Mouse (Mus musculus): ENCODE measurements at regions not wholly inside any gene's neighbourhood (a gene's known extent, or its start where the extent isn't known, plus 50 kb on each side); places are given as distances from the start of the nearest gene placed in this dataset.

DNA sequence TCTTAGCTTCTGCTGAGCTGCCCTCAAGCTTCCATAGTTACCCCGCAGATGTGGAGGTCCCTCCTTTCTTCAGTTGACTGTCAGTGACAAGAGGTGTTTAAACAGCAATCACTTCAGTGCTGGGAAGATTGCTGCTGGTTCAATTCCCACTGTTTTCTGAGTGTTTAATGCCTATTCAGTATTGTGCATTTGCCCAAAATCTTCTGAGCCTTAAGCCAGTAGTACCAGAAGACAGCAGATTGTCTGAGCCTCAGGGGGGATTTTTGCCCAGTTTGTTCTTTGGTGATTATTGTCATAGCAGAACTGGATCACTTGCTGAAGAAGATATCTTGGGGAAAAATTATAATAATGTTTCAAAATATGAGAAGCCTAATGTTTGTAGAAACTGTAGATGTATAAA is 135.3 kb upstream of the Zfand5 start:
- DNase-seq (ENCODE audit: low spot score) = no peak
- 81% methylated on average over 1 of the region's 1 CpGs for WGBS
- H3K4me3 ChIP-seq (replicated peaks; ENCODE audit: low read length) = no peak overlapping the region

DNA sequence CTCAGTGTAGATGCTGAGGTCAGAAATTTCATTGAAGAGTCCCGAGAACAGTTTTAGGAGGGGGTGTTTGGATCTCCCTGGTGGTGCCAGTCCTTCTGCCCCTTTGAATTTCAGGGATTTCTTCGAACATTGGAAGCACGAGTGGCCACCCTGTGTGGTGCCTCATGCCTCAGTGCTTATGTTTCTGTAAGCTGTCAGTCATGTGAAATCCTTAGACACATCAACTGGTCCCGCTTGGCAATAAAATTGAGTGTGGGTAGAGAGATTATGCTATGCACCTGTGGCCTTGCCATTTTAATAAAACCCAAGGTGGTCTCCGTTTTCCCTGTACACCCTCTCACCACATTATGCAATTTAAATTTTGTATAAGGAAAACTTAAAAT is 136.1 kb upstream of the Zfand5 start:
- H3K27me3 ChIP-seq (ENCODE audit: control insufficient read depth, insufficient read depth, low read length) = no peaks in the 10 kb centered on the region
- H3K4me1 ChIP-seq (replicated peaks; ENCODE audit: control insufficient read depth, insufficient read depth, low read length) = peaks cover 11% of the 10 kb centered on the region
- H3K9ac ChIP-seq = no peak overlapping the region
- no peak for DNase-seq (ENCODE audit: low spot score)
- no peaks in the 10 kb centered on the region for H3K9me3 ChIP-seq (ENCODE audit: control insufficient read depth, low read length)
- 28% methylated on average over 5 of the region's 5 CpGs for WGBS
- H3K36me3 ChIP-seq (replicated peaks; ENCODE audit: control insufficient read depth, insufficient read depth) = no peaks in the 10 kb centered on the region
- peak; percentile 46; the same call in 1 of the 2 replicates for ATAC-seq (ENCODE audit: low FRiP score)
- H3K4me2 ChIP-seq (replicated peaks) = no peak overlapping the region
- no peak overlapping the region for H3K27ac ChIP-seq
- H3K4me3 ChIP-seq (replicated peaks; ENCODE audit: low read length) = no peak overlapping the region

More for the DNA sequence above, 135.3 kb upstream of the Zfand5 start:
- no peaks in the 10 kb centered on the region for H3K9me3 ChIP-seq (ENCODE audit: control insufficient read depth, low read length)
- H3K36me3 ChIP-seq (replicated peaks; ENCODE audit: control insufficient read depth, insufficient read depth) = no peaks in the 10 kb centered on the region
- H3K4me2 ChIP-seq (replicated peaks) = no peak overlapping the region
- ATAC-seq (ENCODE audit: low FRiP score) = no peak
- no peak overlapping the region for H3K27ac ChIP-seq
- no peaks in the 10 kb centered on the region for H3K27me3 ChIP-seq (ENCODE audit: control insufficient read depth, insufficient read depth, low read length)
- peaks cover 11% of the 10 kb centered on the region for H3K4me1 ChIP-seq (replicated peaks; ENCODE audit: control insufficient read depth, insufficient read depth, low read length)
- no peak overlapping the region for H3K9ac ChIP-seq

GRCm38 (mm10) chr19:21135297-21135997 is 136.6 kb upstream of the Zfand5 start:
- Histone ChIP-seq H3K27ac (no peak overlapping the region), H3K36me3 (replicated peaks; ENCODE audit: control insufficient read depth, insufficient read depth) (no peaks in the 10 kb centered on the region), H3K27me3 (ENCODE audit: control insufficient read depth, insufficient read depth, low read length) (no peaks in the 10 kb centered on the region), H3K4me3 (replicated peaks; ENCODE audit: low read length) (no peak overlapping the region), H3K9me3 (ENCODE audit: control insufficient read depth, low read length) (no peaks in the 10 kb centered on the region), H3K4me1 (replicated peaks; ENCODE audit: control insufficient read depth, insufficient read depth, low read length) (peaks cover 11% of the 10 kb centered on the region), H3K4me2 (replicated peaks) (no peak overlapping the region), H3K9ac (no peak overlapping the region)
- DNase-seq (ENCODE audit: low spot score) = peak; percentile 29
- 23% methylated on average over 6 of the region's 6 CpGs for WGBS
- peak; percentile 81; the same call in 1 of the 2 replicates for ATAC-seq (ENCODE audit: low FRiP score)

GRCm38 (mm10) chr19:21129653-21130052 is 142.4 kb upstream of the Zfand5 start:
- Histone ChIP-seq H3K4me3 (replicated peaks; ENCODE audit: low read length) (no peak overlapping the region), H3K9me3 (ENCODE audit: control insufficient read depth, low read length) (no peaks in the 10 kb centered on the region), H3K27me3 (ENCODE audit: control insufficient read depth, insufficient read depth, low read length) (no peaks in the 10 kb centered on the region), H3K9ac (no peak overlapping the region), H3K4me2 (replicated peaks) (no peak overlapping the region), H3K27ac (no peak overlapping the region), H3K4me1 (replicated peaks; ENCODE audit: control insufficient read depth, insufficient read depth, low read length) (no peaks in the 10 kb centered on the region), H3K36me3 (replicated peaks; ENCODE audit: control insufficient read depth, insufficient read depth) (no peaks in the 10 kb centered on the region)
- ATAC-seq (ENCODE audit: low FRiP score) (no peak), DNase-seq (ENCODE audit: low spot score) (no peak)
- 80% methylated on average over 5 of the region's 5 CpGs for WGBS

DNA sequence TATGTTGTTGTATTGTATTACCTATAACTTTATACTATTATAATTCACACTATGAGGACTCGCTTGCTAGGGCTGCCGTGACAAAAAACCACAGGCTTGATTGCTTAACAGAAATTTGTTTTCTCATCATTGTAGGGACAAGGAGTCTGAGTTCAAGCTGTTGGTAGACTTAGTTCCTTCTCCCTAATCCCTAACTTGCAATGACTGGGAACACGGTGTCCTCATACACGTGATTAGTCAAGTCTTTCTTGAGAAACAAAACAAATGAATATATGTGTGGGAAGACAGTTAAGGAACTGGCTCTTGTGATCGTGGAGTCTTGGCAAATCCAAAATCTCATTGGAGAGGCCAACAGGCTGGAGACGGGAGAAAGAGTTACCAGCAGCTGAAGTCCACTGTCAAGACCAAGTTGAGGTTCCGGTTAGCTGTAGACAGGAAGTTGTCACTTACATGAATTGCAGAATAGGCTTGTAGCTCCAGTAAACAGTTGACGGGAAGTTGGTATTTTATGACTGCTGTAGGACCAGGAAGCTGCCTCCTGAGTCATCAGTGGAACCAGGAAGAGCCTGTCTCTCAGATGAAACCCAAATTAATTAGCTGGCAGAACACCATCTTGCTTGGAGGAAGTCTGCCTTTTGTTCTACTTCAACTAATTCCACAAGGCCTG is 144.9 kb upstream of the Zfand5 start:
- Histone ChIP-seq H3K9ac (no peak overlapping the region), H3K4me1 (replicated peaks; ENCODE audit: control insufficient read depth, insufficient read depth, low read length) (no peaks in the 10 kb centered on the region), H3K27ac (no peak overlapping the region), H3K9me3 (ENCODE audit: control insufficient read depth, low read length) (no peaks in the 10 kb centered on the region), H3K4me2 (replicated peaks) (no peak overlapping the region), H3K27me3 (ENCODE audit: control insufficient read depth, insufficient read depth, low read length) (no peaks in the 10 kb centered on the region), H3K4me3 (replicated peaks; ENCODE audit: low read length) (no peak overlapping the region), H3K36me3 (replicated peaks; ENCODE audit: control insufficient read depth, insufficient read depth) (no peaks in the 10 kb centered on the region)
- ATAC-seq (ENCODE audit: low FRiP score) (no peak), DNase-seq (ENCODE audit: low spot score) (no peak)
- 91% methylated on average over 8 of the region's 8 CpGs for WGBS

- Histone ChIP-seq H3K4me1 (replicated peaks; ENCODE audit: control insufficient read depth, insufficient read depth, low read length) (no peaks in the 10 kb centered on the region), H3K4me2 (replicated peaks) (no peak overlapping the region), H3K4me3 (replicated peaks; ENCODE audit: low read length) (no peak overlapping the region), H3K36me3 (replicated peaks; ENCODE audit: control insufficient read depth, insufficient read depth) (no peaks in the 10 kb centered on the region), H3K9me3 (ENCODE audit: control insufficient read depth, low read length) (no peaks in the 10 kb centered on the region), H3K9ac (no peak overlapping the region), H3K27ac (no peak overlapping the region), H3K27me3 (ENCODE audit: control insufficient read depth, insufficient read depth, low read length) (no peaks in the 10 kb centered on the region)
- WGBS = 89% methylated on average over 2 of the region's 2 CpGs
- ATAC-seq (ENCODE audit: low FRiP score) = no peak
- no peak for DNase-seq (ENCODE audit: low spot score)
Measured at GRCm38 (mm10) chr19:21126670-21127069, 145.4 kb upstream of the Zfand5 start.

- Histone ChIP-seq H3K4me1 (replicated peaks; ENCODE audit: control insufficient read depth, insufficient read depth, low read length) (no peaks in the 10 kb centered on the region), H3K36me3 (replicated peaks; ENCODE audit: control insufficient read depth, insufficient read depth) (no peaks in the 10 kb centered on the region), H3K9ac (no peak overlapping the region), H3K27ac (no peak overlapping the region), H3K4me2 (replicated peaks) (no peak overlapping the region), H3K4me3 (replicated peaks; ENCODE audit: low read length) (no peak overlapping the region), H3K9me3 (ENCODE audit: control insufficient read depth, low read length) (no peaks in the 10 kb centered on the region), H3K27me3 (ENCODE audit: control insufficient read depth, insufficient read depth, low read length) (no peaks in the 10 kb centered on the region)
- ATAC-seq (ENCODE audit: low FRiP score) (no peak), DNase-seq (ENCODE audit: low spot score) (no peak)
- 87% methylated on average over 6 of the region's 6 CpGs for WGBS
Measured at GRCm38 (mm10) chr19:21119477-21119876, 152.6 kb upstream of the Zfand5 start.

DNA sequence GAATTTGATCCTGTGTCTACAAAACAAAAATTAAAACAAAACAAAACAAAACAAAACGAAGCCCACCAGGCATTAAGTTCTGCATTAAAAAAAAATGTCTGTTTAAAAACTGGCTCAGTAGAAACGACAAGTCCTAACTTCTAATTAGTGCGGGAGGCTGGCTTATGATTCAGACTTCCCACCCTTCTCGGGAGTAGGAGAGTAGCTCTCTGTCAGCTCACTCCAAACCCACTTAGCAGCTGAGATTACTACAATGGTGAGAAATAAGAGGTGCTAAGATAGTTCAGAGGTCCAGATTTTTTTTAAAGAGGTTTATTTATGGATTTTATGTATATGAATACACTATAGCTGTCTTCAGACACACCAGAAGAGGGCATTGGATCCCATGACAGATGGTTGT is 153.3 kb upstream of the Zfand5 start:
- Histone ChIP-seq H3K9ac (no peak overlapping the region), H3K27ac (no peak overlapping the region), H3K36me3 (replicated peaks; ENCODE audit: control insufficient read depth, insufficient read depth) (no peaks in the 10 kb centered on the region), H3K27me3 (ENCODE audit: control insufficient read depth, insufficient read depth, low read length) (no peaks in the 10 kb centered on the region), H3K9me3 (ENCODE audit: control insufficient read depth, low read length) (no peaks in the 10 kb centered on the region), H3K4me1 (replicated peaks; ENCODE audit: control insufficient read depth, insufficient read depth, low read length) (no peaks in the 10 kb centered on the region), H3K4me3 (replicated peaks; ENCODE audit: low read length) (no peak overlapping the region), H3K4me2 (replicated peaks) (no peak overlapping the region)
- no peak for ATAC-seq (ENCODE audit: low FRiP score)
- DNase-seq (ENCODE audit: low spot score) = no peak
- 91% methylated on average over 4 of the region's 4 CpGs for WGBS

- no peak overlapping the region for H3K27ac ChIP-seq
- no peak for ATAC-seq (ENCODE audit: low FRiP score)
- H3K4me2 ChIP-seq (replicated peaks) = no peak overlapping the region
- no peak overlapping the region for H3K4me3 ChIP-seq (replicated peaks; ENCODE audit: low read length)
- WGBS = 86% methylated on average over 2 of the region's 2 CpGs
- H3K9ac ChIP-seq = no peak overlapping the region
- no peak for DNase-seq (ENCODE audit: low spot score)
- H3K27me3 ChIP-seq (ENCODE audit: control insufficient read depth, insufficient read depth, low read length) = no peaks in the 10 kb centered on the region
- no peaks in the 10 kb centered on the region for H3K4me1 ChIP-seq (replicated peaks; ENCODE audit: control insufficient read depth, insufficient read depth, low read length)
- no peaks in the 10 kb centered on the region for H3K9me3 ChIP-seq (ENCODE audit: control insufficient read depth, low read length)
- no peaks in the 10 kb centered on the region for H3K36me3 ChIP-seq (replicated peaks; ENCODE audit: control insufficient read depth, insufficient read depth)
Measured at GRCm38 (mm10) chr19:21115693-21116092, 156.4 kb upstream of the Zfand5 start.
